Mouse (Mus musculus): ENCODE measurements around the gene Fmn2.

Gene Fmn2

DNA sequence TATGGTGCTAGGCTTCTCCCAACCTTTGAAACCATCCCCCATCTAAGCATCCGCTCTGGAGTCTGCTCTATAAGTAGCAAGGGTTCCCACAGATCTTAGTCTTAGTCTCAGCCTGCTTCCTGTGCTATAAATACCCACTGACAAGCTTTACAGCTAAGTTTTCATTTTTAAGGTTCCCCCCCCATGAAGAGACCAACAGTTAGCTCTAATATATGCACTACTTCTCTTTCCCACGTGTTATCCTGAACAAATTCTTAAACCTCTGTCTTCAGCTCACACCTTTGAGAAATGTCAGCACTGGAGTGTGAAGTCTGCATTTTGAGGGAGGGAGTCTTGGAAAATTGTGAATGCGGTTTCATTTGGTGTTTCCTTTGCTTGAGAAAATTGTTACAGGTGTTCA is 56.2 kb downstream of the Fmn2 start:
- DNase-seq, result no peak

DNA sequence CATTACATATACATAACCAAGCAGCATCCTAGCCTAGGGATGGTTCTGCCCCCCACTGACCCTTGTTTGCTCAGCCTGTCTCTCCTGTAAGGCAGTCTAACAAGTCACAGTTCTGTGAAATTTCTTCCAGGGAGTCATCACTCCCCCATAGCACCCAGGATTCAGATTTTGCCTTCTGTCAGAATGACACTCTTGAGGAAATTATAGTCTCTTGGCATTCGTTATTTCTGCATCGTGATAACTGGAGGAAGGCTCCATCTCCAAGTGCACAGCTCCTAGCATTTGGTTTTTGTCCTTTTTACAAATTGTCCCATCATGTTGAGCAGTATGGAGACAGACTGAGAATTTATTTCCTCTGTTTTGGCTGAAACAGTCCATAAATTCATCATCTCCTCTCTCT is 56.9 kb downstream of the Fmn2 start:
- DNase-seq, result peak; percentile 14

DNA sequence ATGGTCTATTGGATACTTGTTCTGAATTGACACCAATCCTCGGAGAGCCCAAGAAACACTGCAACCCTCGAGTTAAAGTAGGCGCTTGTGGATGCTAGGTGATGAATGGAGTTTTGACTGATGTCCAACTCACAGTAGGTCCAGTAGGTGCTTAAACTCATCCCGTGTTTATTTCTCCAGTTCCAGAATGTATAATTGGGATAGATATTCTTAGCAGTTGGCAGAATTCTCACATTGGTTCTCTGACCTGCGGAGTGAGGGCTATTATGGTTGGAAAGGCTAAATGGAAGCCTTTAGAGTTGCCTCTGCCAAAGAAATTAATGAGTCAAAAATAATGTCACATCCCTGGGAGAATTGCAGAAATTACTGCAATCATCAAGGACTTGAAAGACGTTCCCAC is 62.9 kb downstream of the Fmn2 start:
- no peak for DNase-seq

DNA sequence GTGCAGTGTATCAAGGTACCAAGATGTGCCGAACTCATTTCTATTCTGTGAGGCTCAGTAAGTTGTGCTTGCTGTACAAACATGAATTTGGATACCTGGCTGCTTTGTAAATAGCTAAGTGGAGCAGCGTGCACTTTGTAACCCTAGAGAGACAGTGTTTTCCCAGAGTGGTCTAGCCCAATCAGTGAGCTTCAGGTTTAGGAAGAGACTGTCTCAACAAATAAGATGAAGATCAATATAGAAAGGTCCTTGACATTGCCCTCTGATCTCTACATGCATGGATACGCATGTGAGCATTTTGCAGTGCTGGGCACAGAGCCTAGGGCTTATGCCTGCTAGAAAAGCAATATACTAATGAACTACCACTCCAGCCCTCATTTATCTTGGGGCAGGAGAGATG is 67.0 kb downstream of the Fmn2 start:
- DNase-seq, result no peak

DNA sequence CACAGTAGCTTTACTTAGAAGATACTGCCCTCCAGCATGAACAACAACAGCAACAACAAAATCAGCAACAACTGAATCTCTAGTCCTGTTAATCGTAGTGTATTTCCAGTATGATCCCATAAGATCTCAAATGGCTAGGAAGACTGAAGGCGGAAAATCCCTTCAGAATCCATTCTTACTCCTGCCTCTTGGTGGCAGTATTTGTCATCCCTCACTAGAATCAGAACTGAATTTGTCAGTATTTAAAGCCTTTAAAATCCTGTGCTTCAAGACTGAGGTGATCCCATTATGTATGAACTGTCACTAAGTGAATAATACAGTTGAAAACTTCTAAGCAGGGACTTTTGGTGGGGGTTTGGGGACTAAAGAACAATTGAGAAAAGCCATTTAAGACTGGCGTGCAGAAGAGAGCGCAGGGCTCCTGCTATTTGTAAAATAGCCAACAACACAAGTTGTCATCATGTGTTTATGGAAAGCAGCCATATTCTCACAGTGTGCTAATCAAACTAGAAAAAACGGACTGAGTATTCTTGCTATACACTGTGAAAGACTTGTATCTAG is 90.9 kb downstream of the Fmn2 start:
- no peak for DNase-seq

DNA sequence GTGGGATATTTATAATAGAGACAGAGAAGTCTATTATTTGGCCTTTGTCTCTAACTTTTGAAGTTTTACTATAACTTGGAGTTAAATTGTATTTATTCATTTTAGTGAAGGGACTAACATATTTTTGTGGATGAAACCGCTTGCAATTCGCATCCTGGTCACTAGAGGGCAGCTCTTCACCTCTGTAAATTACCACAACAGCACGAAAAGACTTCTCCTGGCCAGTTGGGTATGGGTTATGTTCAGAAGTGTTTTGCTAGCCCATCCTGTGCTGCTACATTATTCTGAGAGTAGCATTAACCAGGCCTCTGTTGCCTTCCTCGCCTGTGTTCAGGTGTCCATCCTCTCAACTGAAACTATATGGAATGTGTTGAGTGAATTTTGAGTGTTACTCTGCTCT is 93.4 kb downstream of the Fmn2 start:
- DNase-seq, result peak; percentile 42

DNA sequence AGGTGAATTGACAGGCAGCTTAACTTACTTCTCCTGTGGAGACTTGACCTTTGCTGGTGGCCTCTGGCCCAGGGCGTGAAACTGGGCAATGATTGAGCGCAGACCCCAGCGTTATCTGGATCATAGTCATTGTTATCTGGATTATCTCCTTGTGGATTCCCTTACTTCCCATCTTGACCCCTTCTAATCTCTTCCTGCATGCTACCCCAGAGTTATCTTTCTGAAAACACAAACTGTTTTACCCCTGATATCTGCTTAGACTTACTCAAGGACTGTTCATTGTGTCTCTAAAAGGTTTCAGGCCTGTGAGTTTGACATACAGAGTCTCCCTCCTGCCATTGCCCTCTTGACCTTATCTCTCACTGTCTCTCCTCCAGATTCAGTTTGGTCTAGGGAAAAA is 95.9 kb downstream of the Fmn2 start:
- no peak for DNase-seq

DNA sequence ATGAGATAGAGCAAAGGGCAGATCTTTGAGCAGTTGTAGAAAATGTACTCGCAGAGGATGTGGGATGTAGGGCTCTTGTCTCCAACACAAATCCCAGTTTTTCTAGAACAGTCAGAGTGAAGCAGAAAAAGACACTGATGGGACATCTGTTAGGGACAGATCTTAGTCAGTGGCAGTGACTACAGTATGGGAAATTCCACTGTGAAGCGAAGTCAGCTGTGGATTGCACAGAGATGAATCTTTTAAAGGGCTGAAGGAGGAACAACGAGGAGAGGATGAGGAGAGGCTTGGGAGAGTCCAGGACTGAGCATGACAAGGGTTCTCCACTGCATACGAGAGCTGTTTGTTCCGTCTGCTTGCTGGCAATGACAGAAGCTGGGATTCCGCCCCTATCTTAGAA is 96.6 kb downstream of the Fmn2 start:
- DNase-seq, result no peak

DNA sequence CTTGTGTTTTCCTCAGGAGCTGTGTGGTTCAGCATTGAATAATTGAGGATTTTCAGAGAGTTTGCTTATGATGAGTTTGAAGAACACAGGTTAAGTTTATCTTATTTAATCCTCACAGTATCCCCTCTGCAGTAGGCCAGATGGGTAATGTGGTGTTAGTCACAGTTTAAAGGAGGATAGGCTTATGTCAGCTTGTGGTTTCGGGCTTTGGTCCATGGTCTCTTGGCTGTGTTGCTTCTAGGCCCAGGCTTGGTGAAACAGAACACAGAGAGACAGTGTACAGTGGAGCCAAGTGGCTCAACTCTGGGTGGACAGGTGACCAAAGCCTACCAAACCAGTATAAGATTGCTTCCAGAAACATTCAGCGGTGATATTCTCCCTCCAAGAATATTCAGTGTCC is 98.4 kb downstream of the Fmn2 start:
- DNase-seq, result no peak

DNA sequence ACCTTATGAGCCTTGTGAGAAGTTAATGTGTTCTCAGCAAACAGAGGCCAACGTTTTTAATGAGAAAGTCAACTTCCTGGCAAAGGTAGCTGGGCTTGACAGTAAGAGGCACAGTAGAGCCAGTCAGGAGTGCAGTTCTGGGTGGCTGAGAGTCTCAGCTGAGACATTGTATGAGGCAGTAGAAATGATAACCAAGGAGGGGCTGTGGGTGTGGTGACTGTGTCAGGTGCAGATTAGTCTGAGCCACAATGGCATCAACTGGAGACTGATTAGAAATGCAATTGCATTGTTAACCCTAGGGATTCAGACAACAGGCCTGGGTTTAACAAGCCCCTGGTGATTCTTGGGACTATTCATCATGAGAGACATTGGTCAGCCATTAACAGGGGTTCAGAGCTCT is 99.0 kb downstream of the Fmn2 start:
- DNase-seq, result no peak

DNA sequence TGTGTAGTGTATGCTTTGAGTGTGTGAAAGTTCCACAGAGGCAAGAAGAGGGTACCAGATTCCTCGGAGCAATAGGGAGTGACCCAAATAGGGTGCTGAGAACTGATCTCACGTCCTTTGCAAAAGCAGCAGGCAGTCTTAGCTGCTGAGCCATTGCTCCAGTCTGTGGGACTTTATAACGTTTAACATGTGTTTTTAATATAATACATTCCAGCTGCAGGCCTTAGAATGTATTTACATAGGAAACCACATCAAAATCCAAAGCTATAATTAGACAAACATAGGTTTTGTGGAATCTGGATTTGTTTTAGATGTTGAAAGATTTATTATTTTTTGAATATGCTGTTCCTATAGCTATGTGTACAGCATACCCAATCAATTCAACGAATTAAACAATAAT is 115.7 kb downstream of the Fmn2 start:
- DNase-seq, result no peak

DNA sequence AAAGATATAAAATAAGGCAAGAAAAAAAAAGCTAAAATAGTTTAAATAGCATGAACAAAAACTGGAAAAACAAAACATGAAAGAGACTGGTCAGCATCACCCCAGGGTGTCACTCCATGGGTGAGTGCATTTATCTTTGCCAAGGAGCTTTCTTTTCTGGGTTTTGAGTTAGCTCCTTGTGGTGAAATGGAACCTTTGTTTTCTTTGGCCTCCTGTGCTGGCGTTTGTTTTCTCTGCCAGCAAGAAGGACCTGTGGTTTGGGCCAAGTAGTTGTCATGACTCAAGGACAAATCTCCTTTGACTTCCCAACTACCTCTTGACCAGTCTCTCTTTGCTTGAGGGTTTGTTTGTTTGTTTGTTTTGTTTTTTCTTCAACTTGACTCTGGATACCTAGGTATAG is 119.9 kb downstream of the Fmn2 start:
- no peak for DNase-seq

DNA sequence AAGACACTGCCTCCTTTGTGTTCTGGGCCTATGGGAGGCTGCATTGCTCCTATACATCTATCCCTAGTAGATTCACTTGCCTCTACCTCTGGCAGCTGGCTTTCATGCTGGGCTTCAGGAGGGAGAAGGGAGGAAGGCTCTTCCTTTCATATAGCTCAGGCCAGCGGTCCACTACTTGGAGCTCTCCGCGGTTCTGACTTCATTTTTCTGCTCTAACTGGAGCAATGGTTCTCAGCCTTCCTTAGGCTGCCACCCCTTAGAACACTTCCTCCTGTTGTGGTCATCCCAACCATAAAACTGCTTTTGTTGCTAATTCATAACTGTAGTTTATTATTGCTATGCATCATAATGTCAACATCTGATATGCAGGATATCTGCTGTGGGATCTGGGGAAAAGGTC is 121.4 kb downstream of the Fmn2 start:
- DNase-seq, result no peak

DNA sequence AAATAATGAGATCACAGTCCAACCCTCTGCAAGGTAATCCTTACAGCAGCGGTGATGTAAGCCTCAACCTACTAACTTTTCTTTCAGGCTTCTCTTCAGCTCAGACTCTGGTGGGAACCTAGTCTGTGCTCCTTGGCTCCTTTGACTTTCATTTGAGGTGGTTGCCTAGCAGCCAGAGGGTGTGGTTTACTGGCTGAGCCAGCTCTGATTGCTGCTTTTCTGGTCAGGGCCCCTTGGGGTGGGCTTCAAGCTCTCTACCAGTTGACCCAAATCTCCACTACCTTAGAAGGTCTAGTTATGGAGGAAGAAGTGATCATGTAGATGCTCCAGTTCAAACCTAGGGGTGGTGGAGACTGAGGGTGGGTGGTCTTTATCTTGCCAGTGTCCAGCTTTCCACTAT is 128.4 kb downstream of the Fmn2 start:
- no peak for DNase-seq

DNA sequence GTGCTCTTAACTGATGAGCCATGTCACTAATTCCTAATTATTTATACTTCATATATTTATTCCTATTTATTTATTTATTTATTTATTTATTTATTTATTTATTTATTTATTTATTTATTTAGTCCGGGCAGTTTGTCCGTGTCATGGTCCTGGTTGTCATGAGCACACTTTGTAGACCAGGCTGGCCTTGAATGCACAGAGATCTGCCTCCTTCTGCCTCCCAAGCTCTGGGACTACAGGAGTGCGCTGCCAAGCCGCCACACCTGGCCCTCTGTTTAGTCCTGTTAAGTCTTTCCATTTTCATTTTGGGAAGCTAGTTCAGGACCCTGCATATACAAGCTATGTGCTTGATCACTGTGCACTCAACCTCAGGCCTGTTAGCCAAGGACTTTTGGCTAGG is 134.7 kb downstream of the Fmn2 start:
- DNase-seq, result no peak

DNA sequence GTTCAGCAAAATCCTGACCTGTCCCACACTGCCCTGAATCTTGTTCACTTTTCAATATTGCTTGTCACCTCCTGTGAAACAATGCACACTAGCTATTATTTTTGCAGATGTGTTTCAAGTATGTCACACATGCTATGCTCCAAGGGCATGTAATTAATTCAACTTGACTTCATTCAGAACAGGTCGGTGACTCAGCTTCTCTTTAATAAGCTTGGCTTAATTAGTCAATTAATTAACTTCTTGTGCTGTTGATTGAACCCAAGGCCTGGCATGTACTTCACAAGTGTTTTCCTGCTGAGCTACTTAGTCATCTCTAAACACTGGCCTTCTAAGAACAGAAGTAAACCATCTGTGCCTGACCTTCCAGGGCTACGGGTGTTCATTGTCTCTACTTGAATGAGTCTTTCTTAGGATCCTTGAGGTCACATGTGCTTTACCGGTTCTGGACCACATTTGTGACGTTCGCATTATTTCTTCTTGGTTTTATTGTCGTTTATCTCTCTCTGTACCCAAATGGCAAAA is 136.0 kb downstream of the Fmn2 start:
- no peak for DNase-seq

DNA sequence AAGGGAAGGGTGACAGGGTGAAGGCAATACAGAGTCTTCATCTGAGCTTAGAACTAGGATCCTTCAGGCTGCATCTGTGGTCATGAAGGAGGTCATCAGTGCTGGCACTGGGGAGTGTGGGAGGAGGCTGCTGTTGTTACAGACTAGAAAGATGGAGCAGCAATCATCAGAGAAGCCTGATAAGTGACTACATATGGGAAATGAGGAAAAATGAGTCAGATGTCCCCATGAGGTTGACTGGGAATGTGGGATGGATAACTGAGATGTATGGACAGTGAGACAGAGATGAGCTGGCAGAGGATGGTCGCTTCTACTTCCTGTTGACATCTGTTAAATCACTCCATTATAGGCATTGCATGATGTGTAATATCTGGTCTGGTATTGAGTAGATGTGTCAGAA is 139.3 kb downstream of the Fmn2 start:
- DNase-seq, result no peak

DNA sequence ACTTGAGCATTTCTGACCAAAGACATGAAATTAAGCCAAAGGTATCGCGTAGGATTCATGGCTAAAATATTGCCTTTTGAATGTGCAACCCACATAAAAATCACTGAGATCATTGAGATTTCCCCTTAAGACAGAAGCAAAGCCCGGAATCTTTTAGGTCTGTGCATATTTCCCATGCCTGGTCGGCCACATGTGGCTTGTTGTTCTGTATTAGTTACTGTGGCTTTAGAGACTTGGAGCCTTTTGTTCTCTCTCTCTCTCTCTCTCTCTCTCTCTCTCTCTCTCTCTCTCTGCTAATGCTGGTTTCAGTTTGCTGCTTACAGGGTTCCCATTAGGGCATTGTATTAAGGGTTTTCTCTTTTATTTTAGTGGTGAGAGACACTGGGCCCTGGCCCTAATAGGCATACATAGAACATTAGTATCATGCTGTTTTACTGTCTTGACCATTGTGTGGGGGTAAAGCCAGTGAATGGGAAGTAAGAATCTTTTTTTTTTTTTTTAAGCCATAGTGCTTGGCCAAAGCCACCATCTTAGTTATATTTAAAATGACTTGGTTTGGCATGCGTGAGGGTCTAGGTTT is 141.9 kb downstream of the Fmn2 start:
- DNase-seq, result no peak

DNA sequence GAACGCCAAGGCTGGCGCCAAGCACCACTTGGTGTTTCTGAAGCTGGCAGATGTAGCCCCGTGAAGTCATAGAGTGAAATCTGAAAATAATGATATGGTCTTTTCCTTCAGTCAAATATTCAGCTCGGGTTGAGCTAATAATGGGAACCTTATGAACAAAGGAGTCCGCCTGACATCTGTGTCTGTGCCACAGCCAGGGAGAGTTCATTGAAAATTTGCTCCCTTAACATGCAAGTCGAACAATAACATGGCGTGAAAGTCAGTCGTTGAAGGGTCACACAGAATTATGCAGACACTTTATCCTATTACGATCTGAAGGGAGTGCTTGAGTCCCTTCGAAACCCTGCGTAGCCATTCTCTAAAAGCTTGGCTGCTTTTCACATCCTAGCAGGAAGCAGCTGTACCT is 147.8 kb downstream of the Fmn2 start:
- no peak for DNase-seq

DNA sequence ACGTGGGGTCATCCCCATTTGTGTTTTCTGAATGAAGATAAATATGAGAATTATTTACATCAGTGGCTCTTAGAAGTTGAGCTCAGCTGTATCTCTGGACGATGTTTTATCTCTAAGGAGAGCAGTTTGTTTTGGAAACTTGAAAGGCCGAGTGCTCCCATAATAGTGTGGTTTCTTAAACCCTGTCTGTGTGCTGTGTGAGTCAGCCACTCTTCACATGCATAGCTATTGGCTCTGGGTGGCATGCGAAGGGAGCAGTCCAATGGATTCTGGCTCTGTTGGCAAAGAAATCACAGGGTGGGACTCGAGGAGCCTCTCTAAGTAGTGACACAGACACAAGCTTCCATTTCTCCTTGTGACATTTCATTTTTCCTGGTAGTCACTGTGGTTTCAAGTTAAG is 152.9 kb downstream of the Fmn2 start:
- DNase-seq, result no peak

DNA sequence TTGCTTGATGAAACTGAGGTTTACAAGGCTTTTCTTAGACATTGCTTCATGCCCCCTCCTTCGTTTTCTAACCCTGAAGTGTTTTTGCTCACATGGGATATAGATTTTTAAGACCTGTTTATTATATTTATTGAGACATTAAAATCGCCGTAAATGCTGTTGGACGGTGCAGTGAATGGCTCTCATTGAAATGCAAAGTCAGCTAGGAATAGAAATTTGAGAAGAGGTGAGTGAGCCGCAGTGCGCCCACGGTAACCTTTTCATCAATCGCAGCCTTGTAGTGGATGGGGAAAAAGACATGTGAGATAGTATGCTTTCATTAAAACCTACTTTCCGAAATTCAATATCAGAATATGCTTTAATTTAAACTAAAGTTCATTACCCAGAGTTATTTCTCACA is 153.7 kb downstream of the Fmn2 start:
- no peak for DNase-seq

DNA sequence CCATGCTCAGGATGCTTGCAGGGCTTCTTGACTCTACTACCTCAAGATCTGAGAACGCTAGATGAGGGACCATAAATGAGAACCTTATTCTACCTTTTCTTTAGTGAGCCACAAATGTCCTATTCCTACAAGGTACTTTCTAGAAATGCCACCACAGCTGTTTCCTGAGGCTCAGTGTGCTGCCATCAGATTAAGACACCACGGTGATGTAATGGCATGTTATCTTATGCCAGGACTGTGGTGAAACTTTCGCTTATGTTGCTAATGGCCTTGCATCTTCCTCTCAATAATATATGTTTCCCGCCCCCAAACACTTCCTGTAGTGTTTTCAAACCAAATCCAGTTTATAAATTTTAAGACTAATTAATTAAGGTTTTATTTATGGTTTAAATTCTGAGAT is 154.9 kb downstream of the Fmn2 start:
- no peak for DNase-seq

DNA sequence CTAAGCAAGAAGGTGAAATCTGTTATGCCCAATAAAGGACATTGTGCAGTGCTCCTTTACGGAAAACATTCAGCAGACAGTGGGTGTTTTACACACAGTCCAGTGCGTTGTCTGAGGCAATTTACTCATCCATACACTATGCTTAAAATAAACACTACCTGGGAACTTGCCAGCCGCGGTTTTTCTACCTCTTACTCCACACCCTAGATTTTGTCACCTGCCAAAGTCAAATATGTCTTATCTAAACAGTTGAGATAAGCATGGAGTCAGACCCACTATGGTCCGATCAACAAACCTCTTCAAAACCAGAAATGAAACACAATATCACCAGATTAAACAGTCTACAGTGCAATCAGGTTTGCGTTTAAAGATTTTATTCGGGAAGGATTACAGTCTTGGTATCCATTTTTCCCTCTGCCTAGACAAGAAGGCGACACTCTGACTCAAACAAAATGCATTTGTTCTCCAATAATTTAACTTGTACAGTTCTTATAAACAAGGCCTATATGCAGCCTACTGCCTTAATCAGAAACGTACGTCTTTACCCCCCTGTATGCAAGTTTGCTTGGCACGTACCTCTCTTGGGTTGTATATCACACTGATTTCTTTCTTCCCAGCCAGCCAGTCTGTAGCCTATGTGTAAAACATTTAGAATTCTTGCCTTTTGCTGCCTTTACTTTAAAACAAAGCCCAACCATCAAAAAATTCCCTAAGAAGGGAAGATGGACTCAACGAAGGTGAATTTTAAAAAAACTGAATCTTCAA is 158.0 kb downstream of the Fmn2 start:
- DNase-seq, result no peak

DNA sequence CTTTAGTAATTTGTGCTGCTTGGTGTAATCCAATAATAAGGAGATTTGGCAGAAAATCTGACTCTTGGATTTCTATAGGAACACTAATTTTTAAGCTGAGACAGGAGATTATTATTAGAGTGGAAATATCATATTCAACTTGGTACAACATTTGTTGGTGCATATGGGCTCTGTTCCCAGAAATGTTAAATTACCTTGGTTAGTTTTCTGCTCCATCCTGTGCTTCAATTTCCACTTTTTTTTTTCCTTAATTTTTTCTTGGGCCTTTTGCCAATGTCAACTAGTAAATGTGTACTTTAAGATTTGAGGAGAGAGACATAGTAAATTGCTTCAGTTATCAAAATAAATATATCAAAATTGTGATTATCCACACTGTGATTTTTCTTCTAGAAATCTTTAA is 163.5 kb downstream of the Fmn2 start:
- DNase-seq, result no peak

DNA sequence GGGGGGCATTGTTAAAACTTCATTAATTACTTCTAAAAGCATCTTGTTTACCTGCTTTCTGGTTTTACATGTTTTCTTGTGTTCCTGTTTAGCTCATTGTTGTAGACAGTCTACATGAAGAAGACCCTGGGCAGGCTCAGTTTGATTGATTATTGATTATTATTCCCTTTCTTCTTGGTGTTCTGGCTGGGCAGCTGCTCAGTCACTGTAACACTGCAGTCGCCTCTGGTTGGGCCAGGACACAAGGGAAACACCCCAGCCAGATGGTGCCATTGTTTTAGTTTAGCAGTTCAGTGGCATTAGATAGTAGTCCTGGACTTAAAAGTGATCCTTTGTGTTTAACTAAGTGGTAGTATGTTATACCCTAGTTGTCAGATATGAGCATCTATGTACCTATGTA is 167.5 kb downstream of the Fmn2 start:
- no peak for DNase-seq

Data from layer of hippocampus, adult 9-11 months (tissue).